Mouse (Mus musculus): ENCODE results near the gene Ctbp1. TPM values are rescaled to one million over a fixed set of nuclear protein-coding genes. Genes with fewer than 3 reads are reported as not detected.

Gene Ctbp1
- total RNA-seq, 2 experiments from 2014 or later: 202 to 211 TPM

GRCm38 (mm10) chr5:33248186-33248585 lies 26.6 kb downstream of the Ctbp1 start:
- intact Hi-C loops (cut with DNase I): loop anchor here (2.0 kb wide), 1 partner anchor 45 kb away; no protein-coding TSS in a partner anchor

GRCm38 (mm10) chr5:33247387-33247786 lies 27.4 kb downstream of the Ctbp1 start:
- intact Hi-C loops (cut with DNase I): no loop called here
- peak in 1 of 2 experiments; percentile 53 for DNase-seq

More at GRCm38 (mm10) chr5:33248186-33248585, 26.6 kb downstream of the Ctbp1 start:
- no peak for DNase-seq

- intact Hi-C loops (cut with DNase I): no loop called here
- peak; percentile 79 to 83 for DNase-seq
Measured at GRCm38 (mm10) chr5:33245701-33246100, 29.1 kb downstream of the Ctbp1 start.

GRCm38 (mm10) chr5:33244377-33244920 lies 30.3 kb downstream of the Ctbp1 start:
- intact Hi-C loops (cut with DNase I): loop anchor here (5.0 kb wide), 1 partner anchor 1253 kb away; no protein-coding TSS in a partner anchor
- peak in 1 of 2 experiments; percentile 32 for DNase-seq

GRCm38 (mm10) chr5:33239934-33240333 lies 34.9 kb downstream of the Ctbp1 start:
- no peak for DNase-seq

GRCm38 (mm10) chr5:33239111-33239714 lies 35.6 kb downstream of the Ctbp1 start:
- intact Hi-C loops (cut with DNase I): no loop called here
- no peak for DNase-seq

More at GRCm38 (mm10) chr5:33239934-33240333, 34.9 kb downstream of the Ctbp1 start:
- intact Hi-C loops (cut with DNase I): loop anchor here (5.0 kb wide), 1 partner anchor 1257 kb away; no protein-coding TSS in a partner anchor

GRCm38 (mm10) chr5:33238256-33238645 lies 36.5 kb downstream of the Ctbp1 start:
- intact Hi-C loops (cut with DNase I): no loop called here
- no peak for DNase-seq

- no peak for DNase-seq
- intact Hi-C loops (cut with DNase I): no loop called here
Measured at GRCm38 (mm10) chr5:33237600-33238255, 37.1 kb downstream of the Ctbp1 start.

- intact Hi-C loops (cut with DNase I): no loop called here
- peak; percentile 44 to 62 for DNase-seq
Measured at GRCm38 (mm10) chr5:33234391-33235031, 40.3 kb downstream of the Ctbp1 start.

- no peak for DNase-seq
- intact Hi-C loops (cut with DNase I): no loop called here
Measured at GRCm38 (mm10) chr5:33232791-33233190, 42.0 kb downstream of the Ctbp1 start.

- intact Hi-C loops (cut with DNase I): no loop called here
- DNase-seq: no peak
Measured at GRCm38 (mm10) chr5:33230285-33230684, 44.5 kb downstream of the Ctbp1 start.

- intact Hi-C loops (cut with DNase I): no loop called here
- DNase-seq: peak; percentile 56 to 66
Measured at GRCm38 (mm10) chr5:33228428-33228827, 46.4 kb downstream of the Ctbp1 start.

- DNase-seq: no peak
- intact Hi-C loops (cut with DNase I): no loop called here
Measured at GRCm38 (mm10) chr5:33225673-33226072, 49.1 kb downstream of the Ctbp1 start.

- intact Hi-C loops (cut with DNase I): no loop called here
- DNase-seq: no peak
Measured at GRCm38 (mm10) chr5:33224491-33224890, 50.3 kb downstream of the Ctbp1 start.

GRCm38 (mm10) chr5:33222841-33223744 lies 51.7 kb downstream of the Ctbp1 start:
- DNase-seq: no peak
- intact Hi-C loops (cut with DNase I): no loop called here

- intact Hi-C loops (cut with DNase I): no loop called here
- no peak for DNase-seq
Measured at GRCm38 (mm10) chr5:33222389-33222788, 52.4 kb downstream of the Ctbp1 start.

- no peak for DNase-seq
- intact Hi-C loops (cut with DNase I): no loop called here
Measured at GRCm38 (mm10) chr5:33220350-33221044, 54.3 kb downstream of the Ctbp1 start.

- no peak for DNase-seq
- intact Hi-C loops (cut with DNase I): no loop called here
Measured at GRCm38 (mm10) chr5:33219831-33220230, 55.0 kb downstream of the Ctbp1 start.

GRCm38 (mm10) chr5:33218746-33219449 lies 55.9 kb downstream of the Ctbp1 start:
- intact Hi-C loops (cut with DNase I): no loop called here

More at GRCm38 (mm10) chr5:33218746-33219449, 55.9 kb downstream of the Ctbp1 start:
- DNase-seq: no peak
